Mouse (Mus musculus): ENCODE measurements around the gene Pdzd3.

- TF ChIP-seq CTCF (IDR thresholded peaks at IDR 0.05) (no peak), EP300 (IDR thresholded peaks at IDR 0.05) (no peak)
Observed at GRCm38 (mm10) chr9:44231609-44232008, 19.7 kb downstream of the Pdzd3 start.

Measured in lung, postnatal 0 days (tissue).